In the genomic region with DNA sequence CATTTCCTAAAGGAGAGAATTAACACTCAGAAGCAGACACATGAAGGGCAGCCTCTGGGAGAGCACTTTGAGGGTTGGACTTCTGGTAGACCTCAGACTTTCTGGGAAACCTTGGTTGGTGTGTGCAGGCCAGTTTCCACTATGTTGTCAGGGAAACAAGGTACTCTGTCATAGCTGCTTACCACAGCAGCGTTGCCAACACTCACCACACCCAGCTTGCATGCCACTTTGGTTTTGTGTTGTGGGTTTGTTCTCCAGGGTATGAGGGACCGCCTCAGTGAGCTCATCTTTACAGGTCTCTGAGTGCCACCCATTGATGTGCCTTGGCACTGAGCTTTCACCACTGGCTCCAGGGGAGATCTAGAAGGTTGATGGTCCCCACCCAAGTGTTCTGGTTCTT, we compare ENCODE assay signal across 19 mouse cellular contexts.
A peak's percentile ranks its signal among the peaks of the same experiment; 100 is the strongest.
DNase-seq lines count a peak whose midpoint lies in the region; ATAC-seq and TF ChIP-seq lines count a peak whose summit lies in the region.
"Had no signal": no experiment of that assay in that cellular context is flagged by ENCODE, and none has a peak within 500 bp of the region (broad histone marks: within the 10 kb centered on the region; RNA-seq: fewer than 3 reads in every experiment).

No protein-coding gene starts in this region.

- WGBS in spleen, adult 2 months, result 44% methylated on average over 2 of the region's 2 CpGs
- 70% methylated on average over 2 of the region's 2 CpGs for WGBS in embryonic facial prominence, embryonic 15.5 days
- 74% methylated on average over 2 of the region's 2 CpGs for WGBS in liver, embryonic 11.5 days

- no peak for TF ChIP-seq POLR2A in spleen, adult 2 months (IDR thresholded peaks at IDR 0.05; ENCODE audit: low read depth, low read length)

- TF ChIP-seq CTCF in spleen, adult 2 months (IDR thresholded peaks at IDR 0.05; ENCODE audit: extremely low read depth, insufficient read depth, insufficient read length, insufficient replicate concordance), result no peak

- H3K9me3 ChIP-seq in embryonic facial prominence, embryonic 15.5 days (replicated peaks), result no peaks in the 10 kb centered on the region
- no peaks in the 10 kb centered on the region for H3K9me3 ChIP-seq in liver, embryonic 11.5 days (ENCODE audit: control insufficient read depth, low read length)
- H3K9me3 ChIP-seq: forebrain, embryonic 15.5 days; heart, embryonic 10.5 days; limb, embryonic 10.5 days; liver, embryonic 13.5 days; lung, embryonic 15.5 days; midbrain, embryonic 10.5 days had no signal

- no peaks in the 10 kb centered on the region for H3K4me1 ChIP-seq in spleen, adult 2 months (ENCODE audit: control insufficient read depth, insufficient read depth, insufficient read length)
- H3K4me1 ChIP-seq in embryonic facial prominence, embryonic 15.5 days, result no peaks in the 10 kb centered on the region
- no peaks in the 10 kb centered on the region for H3K4me1 ChIP-seq in liver, embryonic 11.5 days (replicated peaks; ENCODE audit: control insufficient read depth, insufficient read depth, low read length)
- H3K4me1 ChIP-seq: forebrain, embryonic 15.5 days; heart, embryonic 10.5 days; hindbrain, embryonic 13.5 days; limb, embryonic 10.5 days; liver, embryonic 13.5 days; lung, embryonic 15.5 days; midbrain, embryonic 10.5 days had no signal

- H3K9ac ChIP-seq in embryonic facial prominence, embryonic 15.5 days, result no peak overlapping the region
- no peak overlapping the region for H3K9ac ChIP-seq in liver, embryonic 11.5 days (ENCODE audit: low read depth, low read length)
- H3K9ac ChIP-seq: forebrain, embryonic 15.5 days; hindbrain, embryonic 13.5 days; liver, embryonic 13.5 days; lung, embryonic 15.5 days had no signal

- no peak overlapping the region for H3K27ac ChIP-seq in spleen, adult 2 months (ENCODE audit: insufficient read depth, low read length)
- no peak overlapping the region for H3K27ac ChIP-seq in embryonic facial prominence, embryonic 15.5 days (replicated peaks)
- no peak overlapping the region for H3K27ac ChIP-seq in liver, embryonic 11.5 days (ENCODE audit: low read depth, low read length)
- H3K27ac ChIP-seq: forebrain, embryonic 15.5 days; heart, embryonic 10.5 days; hindbrain, embryonic 13.5 days; layer of hippocampus, adult 2 months; limb, embryonic 10.5 days; liver, embryonic 13.5 days; lung, embryonic 15.5 days; midbrain, embryonic 10.5 days had no signal

- no peak overlapping the region for H3K4me3 ChIP-seq in spleen, adult 2 months (ENCODE audit: extremely low read depth, insufficient read depth, insufficient read length)
- H3K4me3 ChIP-seq in embryonic facial prominence, embryonic 15.5 days (replicated peaks), result no peak overlapping the region
- H3K4me3 ChIP-seq in liver, embryonic 11.5 days (ENCODE audit: low read depth, low read length), result no peak overlapping the region
- H3K4me3 ChIP-seq: forebrain, embryonic 15.5 days; heart, embryonic 10.5 days; hindbrain, embryonic 13.5 days; layer of hippocampus, adult 2 months; limb, embryonic 10.5 days; liver, embryonic 13.5 days; lung, embryonic 15.5 days; midbrain, embryonic 10.5 days had no signal

- H3K4me2 ChIP-seq in embryonic facial prominence, embryonic 15.5 days (replicated peaks), result no peak overlapping the region
- H3K4me2 ChIP-seq in liver, embryonic 11.5 days, result no peak overlapping the region
- H3K4me2 ChIP-seq: forebrain, embryonic 15.5 days; hindbrain, embryonic 13.5 days; liver, embryonic 13.5 days; lung, embryonic 15.5 days had no signal

- peak; percentile 65 for ATAC-seq in embryonic facial prominence, embryonic 15.5 days (ENCODE audit: insufficient number of reproducible peaks, low FRiP score, low TSS enrichment, low read depth)
- ATAC-seq in megakaryocyte-erythroid progenitor cell, adult 5-6 weeks (replicated peaks; ENCODE audit: low FRiP score, low TSS enrichment, poor library complexity, severe bottlenecking), result no peak
- ATAC-seq in liver, embryonic 11.5 days (replicated peaks; ENCODE audit: low FRiP score), result no peak
- ATAC-seq: forebrain, embryonic 15.5 days; intestine, embryonic 16.5 days had no signal

- no peaks in the 10 kb centered on the region for H3K36me3 ChIP-seq in spleen, adult 2 months (ENCODE audit: control insufficient read depth, insufficient read depth, low read length)
- no peaks in the 10 kb centered on the region for H3K36me3 ChIP-seq in embryonic facial prominence, embryonic 15.5 days
- H3K36me3 ChIP-seq in liver, embryonic 11.5 days (ENCODE audit: control insufficient read depth, insufficient read depth, low read length), result no peaks in the 10 kb centered on the region
- H3K36me3 ChIP-seq: forebrain, embryonic 15.5 days; heart, embryonic 10.5 days; hindbrain, embryonic 13.5 days; limb, embryonic 10.5 days; liver, embryonic 13.5 days; lung, embryonic 15.5 days; midbrain, embryonic 10.5 days had no signal

- DNase-seq in spleen, adult 2 months (ENCODE audit: low read depth in 1 of 2, low spot score in 2 of 2), result peak; percentile 9 to 64
- no peak for DNase-seq in spleen, postnatal 14 days (ENCODE audit: low spot score in 2 of 2)
- peak; percentile 73 to 74 for DNase-seq in CD8-positive naive resting alpha-beta T cell, adult 2 months (ENCODE audit: low read depth in 2 of 2, low spot score in 2 of 2)
- DNase-seq in spleen, postnatal 36 days (ENCODE audit: low spot score in 2 of 2), result peak; percentile 27 to 29
- no peak for DNase-seq in liver, embryonic 11.5 days (ENCODE audit: low spot score)
- DNase-seq: cerebellum, adult 9-11 months; embryo, embryonic 11 days; heart, postnatal 10 days; liver, embryonic 13.5 days had no signal

- H3K27me3 ChIP-seq in spleen, adult 2 months (ENCODE audit: control insufficient read depth, insufficient read depth, low read length), result no peaks in the 10 kb centered on the region
- no peaks in the 10 kb centered on the region for H3K27me3 ChIP-seq in embryonic facial prominence, embryonic 15.5 days
- no peaks in the 10 kb centered on the region for H3K27me3 ChIP-seq in liver, embryonic 11.5 days (replicated peaks; ENCODE audit: control insufficient read depth, insufficient read depth, low read length)
- H3K27me3 ChIP-seq: forebrain, embryonic 15.5 days; hindbrain, embryonic 13.5 days; liver, embryonic 13.5 days; lung, embryonic 15.5 days had no signal

Comparison
In these comparisons a context has a peak if more than half of its experiments do, and no peak if none do; other contexts are left out.
1. DNase-seq: peak in spleen, adult 2 months (2 of 2), CD8-positive naive resting alpha-beta T cell, adult 2 months (2 of 2) and spleen, postnatal 36 days (2 of 2); none in spleen, postnatal 14 days (0 of 2) and liver, embryonic 11.5 days (single experiment).